Mouse (Mus musculus): Measurements from ENCODE around the gene Dync2li1. TPM values are rescaled to one million over a fixed set of nuclear protein-coding genes. Genes with fewer than 3 reads are reported as not detected.

Dync2li1 gene
- 0.51 TPM in 1 of 2 replicates, not detected in the other for polyA plus RNA-seq (2012; ENCODE audit: low replicate concordance)

GRCm38 (mm10) chr17:84626276-84626856 is at the start of gene Dync2li1:
Gene Dync2li1 (plus strand): TSS chr17:84626496.

DNA sequence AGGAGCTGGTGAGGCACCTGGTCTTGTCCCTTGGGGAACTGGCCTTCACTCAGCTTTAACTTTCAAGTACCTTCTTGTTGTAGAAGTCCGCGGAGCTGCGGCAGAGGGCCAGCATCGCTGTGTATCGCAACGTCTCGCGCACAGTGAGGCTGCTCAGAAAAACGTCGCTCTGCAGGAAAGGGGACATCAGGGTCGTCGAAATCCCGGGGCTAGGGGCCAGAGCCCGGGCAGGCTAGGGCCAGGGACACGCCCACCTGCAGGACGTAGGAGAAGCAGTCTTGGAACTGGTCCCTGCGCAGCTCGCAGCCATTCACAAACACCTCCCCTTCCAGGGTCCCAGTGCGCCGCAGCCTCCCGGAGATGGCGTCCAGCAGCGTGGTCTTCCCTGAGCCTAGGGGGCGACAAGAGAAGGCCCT is 49.7 kb downstream of the Dync2li1 start, which contains the start of gene Abcg8:
TSS of gene Abcg8 (plus strand) at position 352 of the 416 bp plus-strand sequence.

GRCm38 (mm10) chr17:84682734-84683717 is 56.7 kb downstream of the Dync2li1 start, which contains the start of gene Abcg5:
Gene Abcg5 (minus strand): TSS chr17:84683011.

Other genes with a start within 250 kb of the Dync2li1 start
- gene Thada, start 160.3 kb upstream of the Dync2li1 start, polyA plus RNA-seq (2012; ENCODE audit: low replicate concordance), result 2.2 and 4.9 TPM in 2 replicates
- gene Plekhh2, start 114.6 kb upstream of the Dync2li1 start, polyA plus RNA-seq (2012; ENCODE audit: low replicate concordance), result 0.03 and 0.04 TPM in 2 replicates
- not detected in 2 replicates for gene Abcg8, start 49.8 kb downstream of the Dync2li1 start, polyA plus RNA-seq (2012; ENCODE audit: low replicate concordance)
- not detected in 2 replicates for gene Abcg5, start 56.5 kb downstream of the Dync2li1 start, polyA plus RNA-seq (2012; ENCODE audit: low replicate concordance)
- 5.2 and 6.4 TPM in 2 replicates for gene Lrpprc, start 164.3 kb downstream of the Dync2li1 start, polyA plus RNA-seq (2012; ENCODE audit: low replicate concordance)